Mouse (Mus musculus) myocyte (in vitro differentiated cells): Measurements from ENCODE around the gene Src.

Experiments
- CEBPB ChIP-seq: IDR thresholded peaks from 2 replicates; pipeline ENCODE4 v1.6.1; 2011; ENCODE audit warnings: mild to moderate bottlenecking, moderate library complexity; ENCODE audit not compliant: poor library complexity, insufficient read depth, severe bottlenecking
- E2F4 ChIP-seq: IDR thresholded peaks from one replicate; pipeline ENCODE4 v1.6.1; 2011; ENCODE audit warnings: mild to moderate bottlenecking, control low read depth, moderate library complexity; ENCODE audit not compliant: insufficient read depth
- MAX ChIP-seq: IDR thresholded peaks from one replicate; pipeline ENCODE4 v1.6.1; 2011; ENCODE audit warnings: low read depth, mild to moderate bottlenecking, control low read depth
- MYOD1 ChIP-seq, 3 experiments: IDR thresholded peaks; one replicate each; pipeline ENCODE4 v1.6.1; 2011; ENCODE audit warnings: control low read depth in 2 of 3, low read depth in 2 of 3, mild to moderate bottlenecking in 2 of 3, moderate library complexity in 1 of 3; ENCODE audit not compliant: insufficient read length in 2 of 3, control insufficient read depth in 1 of 3
- MYOG ChIP-seq, 3 experiments: IDR thresholded peaks; one replicate each; pipeline ENCODE4 v1.6.1; 2011; ENCODE audit warnings: control low read depth in 2 of 3, low read depth in 2 of 3, mild to moderate bottlenecking in 2 of 3; ENCODE audit not compliant: insufficient read length in 2 of 3, control insufficient read depth in 1 of 3, insufficient read depth in 1 of 3
- POLR2A ChIP-seq: IDR thresholded peaks from one replicate; pipeline ENCODE4 v1.6.1; 2011; ENCODE audit warnings: low read depth, mild to moderate bottlenecking, control low read depth, moderate library complexity; ENCODE audit not compliant: insufficient read length
- POLR2AphosphoS2 ChIP-seq: IDR thresholded peaks from one replicate; pipeline ENCODE4 v1.6.1; 2011; ENCODE audit warnings: low read depth, control low read depth; ENCODE audit not compliant: insufficient read length
- TCF3 ChIP-seq: IDR thresholded peaks from one replicate; pipeline ENCODE4 v1.6.1; 2011; ENCODE audit warnings: low read depth, control low read depth; ENCODE audit not compliant: insufficient read length
- USF1 ChIP-seq: IDR thresholded peaks from one replicate; pipeline ENCODE4 v1.6.1; 2011; ENCODE audit warnings: low read depth, mild to moderate bottlenecking, control low read depth, moderate library complexity

DNA sequence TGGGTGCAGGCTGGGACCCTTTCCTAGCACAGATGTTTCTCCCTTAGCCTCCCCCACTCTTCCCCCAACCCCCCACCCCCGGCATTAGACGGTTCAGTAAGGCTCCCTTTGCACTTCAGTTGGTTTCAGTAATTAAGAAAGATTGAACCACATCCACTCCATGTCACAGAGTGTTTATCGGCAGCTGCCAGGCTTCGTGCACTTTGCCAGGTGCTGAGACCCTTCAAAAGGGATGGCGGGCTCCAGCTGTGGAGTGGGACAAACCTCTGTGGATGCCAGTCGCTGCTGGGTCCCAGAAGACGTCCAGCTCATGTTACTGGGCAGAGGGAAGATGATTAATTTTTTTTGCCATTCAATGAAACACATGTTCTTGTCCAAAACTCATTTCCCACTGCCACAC, 100.2 kb downstream of the Src start:
- TF ChIP-seq POLR2AphosphoS2: no peak
- TF ChIP-seq TCF3: no peak
- no peak for TF ChIP-seq MAX
- no peak for TF ChIP-seq E2F4
- no peak for TF ChIP-seq POLR2A
- no peak for TF ChIP-seq USF1
- TF ChIP-seq CEBPB: no peak
- no peak for TF ChIP-seq MYOD1 (IDR thresholded peaks at IDR 0.05; ENCODE audit: control insufficient read depth in 1 of 3, insufficient read length in 2 of 3, low read depth in 2 of 3)
- no peak for TF ChIP-seq MYOG (IDR thresholded peaks at IDR 0.05; ENCODE audit: control insufficient read depth in 1 of 3, insufficient read depth in 1 of 3, insufficient read length in 2 of 3, low read depth in 2 of 3)
